Mouse (Mus musculus) liver, adult 2 months (tissue): Measurements from ENCODE around the gene Vmn2r56.

Experiments used
- CTCF ChIP-seq: fragments of 200-500 bp; IDR thresholded peaks from 2 replicates; pipeline ENCODE4 v1.5.1; 2011; ENCODE audit warnings: low read depth, low read length, control low read depth
- POLR2A ChIP-seq: fragments of 200-500 bp; IDR thresholded peaks from 2 replicates; pipeline ENCODE4 v1.6.1; 2011; ENCODE audit warnings: low read length, control low read depth; ENCODE audit not compliant: insufficient read depth; ENCODE audit errors: extremely low read depth

- no peak for TF ChIP-seq CTCF
- no peak for TF ChIP-seq POLR2A
Observed at GRCm38 (mm10) chr7:12780151-12780830, 45.5 kb upstream of the Vmn2r56 start.
